Mouse (Mus musculus) forebrain, embryonic 12.5 days (tissue): ENCODE results near the gene Smg6. TPM values are rescaled to one million over a fixed set of nuclear protein-coding genes. Genes with fewer than 3 reads are reported as not detected.
"Not testable (repeated sequence)": the region's sequence is repeated elsewhere in the genome, so short reads cannot be mapped to it uniquely, and the experiment has no call there.

Source experiments
- ATAC-seq: fragments of 200-750 bp; cut with Nextera tagmentation; 2 replicates; pipeline ENCODE4 v1.8.0; 2017; ENCODE audit warnings: moderate TSS enrichment; ENCODE audit not compliant: low FRiP score
- H3K27ac ChIP-seq: fragments of 300-500 bp; sonication (generic); 2 replicates; pipeline ENCODE4 v1.5.1; 2016; ENCODE audit warnings: mild to moderate bottlenecking
- H3K27me3 ChIP-seq: fragments of 300-500 bp; sonication (generic); 2 replicates; pipeline ENCODE4 v1.6.1; 2016; ENCODE audit warnings: mild to moderate bottlenecking
- H3K36me3 ChIP-seq: fragments of 300-500 bp; sonication (generic); replicated peaks from 2 replicates; pipeline ENCODE4 v1.6.1; 2016; ENCODE audit warnings: mild to moderate bottlenecking
- H3K4me1 ChIP-seq: fragments of 300-500 bp; sonication (generic); 2 replicates; pipeline ENCODE4 v1.6.1; 2016
- H3K4me2 ChIP-seq: fragments of 300-500 bp; sonication (generic); 2 replicates; pipeline ENCODE4 v1.6.1; 2016; ENCODE audit warnings: mild to moderate bottlenecking, moderate library complexity
- H3K4me3 ChIP-seq: fragments of 300-500 bp; sonication (generic); replicated peaks from 2 replicates; pipeline ENCODE4 v1.5.1; 2016; ENCODE audit warnings: mild to moderate bottlenecking
- H3K9ac ChIP-seq: fragments of 300-500 bp; sonication (generic); 2 replicates; pipeline ENCODE4 v1.6.1; 2016; ENCODE audit warnings: mild to moderate bottlenecking
- H3K9me3 ChIP-seq: fragments of 300-500 bp; sonication (generic); 2 replicates; pipeline ENCODE4 v1.6.1; 2016
- WGBS: fragments of 180-500 bp; shearing (Covaris S2); methylation state at CpG from one replicate; pipeline ENCODE4 v1.1.7; 2016; 5-methylcytosine and 5-hydroxymethylcytosine counted together
- polyA plus RNA-seq: library from polyadenylated mRNA; unstranded; fragments of >200 nt; fragmentation: Nextera tagmentation; extraction: Ambion mirVana; gene quantifications from 2 replicates; pipeline ENCODE4 v1.2.1, GENCODE M21; 2016

The Smg6 gene
- polyA plus RNA-seq, 1 experiment from 2014 or later = 22.0 TPM

DNA sequence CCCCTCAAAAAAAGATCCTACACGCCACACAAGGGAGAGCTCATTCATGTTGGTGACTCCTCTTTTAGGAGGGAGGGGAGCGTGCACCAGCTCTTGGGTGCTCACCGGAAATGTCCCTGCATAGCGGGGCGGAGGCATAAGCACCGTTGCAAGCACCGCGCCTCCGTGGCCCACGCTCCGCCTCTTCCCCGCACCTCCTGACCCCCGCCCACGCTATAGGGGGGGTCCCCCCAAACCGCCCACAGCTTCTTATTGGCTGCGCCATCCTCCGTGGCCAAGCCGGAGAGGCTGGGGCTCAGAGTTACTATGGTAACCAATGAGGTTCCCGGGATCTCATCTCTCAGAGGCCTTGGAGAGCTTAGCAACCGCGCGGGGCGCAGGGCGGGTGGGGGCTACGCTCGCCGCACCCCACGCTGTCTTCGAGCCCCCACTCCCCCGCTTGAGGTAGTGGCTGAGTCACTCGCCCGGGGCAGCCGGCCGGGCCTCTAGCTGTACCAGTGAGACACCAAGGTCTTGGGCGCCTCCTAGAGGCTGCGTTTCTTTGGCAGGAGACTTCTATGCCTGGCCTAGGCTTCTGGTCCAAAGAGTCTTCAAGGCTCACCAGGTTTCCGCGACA lies 244.6 kb downstream of the Smg6 start:
- no peaks in the 10 kb centered on the region for H3K9me3 ChIP-seq
- H3K4me2 ChIP-seq = peak overlapping the region; percentile 83
- under 1% methylated on average over 38 of the region's 38 CpGs for WGBS
- peaks cover 89% of the 10 kb centered on the region for H3K27me3 ChIP-seq
- ATAC-seq = peak; percentile 51
- no peak overlapping the region for H3K27ac ChIP-seq
- H3K9ac ChIP-seq = peak overlapping the region; percentile 18; the same call in 1 of the 2 replicates
- peaks cover 82% of the 10 kb centered on the region for H3K4me1 ChIP-seq
- peak overlapping the region; percentile 44 for H3K4me3 ChIP-seq
- H3K36me3 ChIP-seq = no peaks in the 10 kb centered on the region

DNA sequence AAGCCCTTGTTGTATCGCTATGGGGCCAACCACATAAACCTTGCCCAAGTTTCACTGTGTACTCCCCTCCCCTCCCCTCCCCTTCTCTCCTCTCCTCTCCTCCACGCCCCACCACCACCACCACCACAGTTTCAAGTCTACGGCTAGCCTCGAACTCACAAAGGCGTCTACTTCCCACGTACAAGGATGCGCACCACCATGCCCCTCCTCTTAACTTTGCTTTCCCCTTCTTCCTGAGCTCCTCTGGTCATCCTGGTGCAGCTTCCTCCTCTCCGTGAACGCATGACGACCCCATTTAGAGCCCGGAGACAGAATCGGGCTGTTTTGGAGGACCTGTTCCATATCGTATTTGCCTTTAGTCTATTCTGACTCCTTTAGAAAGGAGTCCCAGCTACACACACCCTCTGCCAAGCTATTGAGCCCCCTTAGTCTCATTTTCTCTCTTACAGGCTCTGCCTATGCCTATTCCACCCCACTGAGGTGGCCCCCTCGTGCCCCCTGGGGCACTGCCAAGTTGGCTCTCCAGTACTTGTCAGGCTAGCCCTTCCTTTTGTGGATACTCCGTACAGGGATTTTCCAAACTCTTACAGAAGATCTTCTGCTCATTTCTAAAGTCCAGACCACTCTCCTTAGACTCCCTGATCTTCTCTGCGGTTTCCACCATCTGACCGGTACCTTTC lies 245.7 kb downstream of the Smg6 start:
- H3K4me1 ChIP-seq = peaks cover 71% of the 10 kb centered on the region
- no peak for ATAC-seq

DNA sequence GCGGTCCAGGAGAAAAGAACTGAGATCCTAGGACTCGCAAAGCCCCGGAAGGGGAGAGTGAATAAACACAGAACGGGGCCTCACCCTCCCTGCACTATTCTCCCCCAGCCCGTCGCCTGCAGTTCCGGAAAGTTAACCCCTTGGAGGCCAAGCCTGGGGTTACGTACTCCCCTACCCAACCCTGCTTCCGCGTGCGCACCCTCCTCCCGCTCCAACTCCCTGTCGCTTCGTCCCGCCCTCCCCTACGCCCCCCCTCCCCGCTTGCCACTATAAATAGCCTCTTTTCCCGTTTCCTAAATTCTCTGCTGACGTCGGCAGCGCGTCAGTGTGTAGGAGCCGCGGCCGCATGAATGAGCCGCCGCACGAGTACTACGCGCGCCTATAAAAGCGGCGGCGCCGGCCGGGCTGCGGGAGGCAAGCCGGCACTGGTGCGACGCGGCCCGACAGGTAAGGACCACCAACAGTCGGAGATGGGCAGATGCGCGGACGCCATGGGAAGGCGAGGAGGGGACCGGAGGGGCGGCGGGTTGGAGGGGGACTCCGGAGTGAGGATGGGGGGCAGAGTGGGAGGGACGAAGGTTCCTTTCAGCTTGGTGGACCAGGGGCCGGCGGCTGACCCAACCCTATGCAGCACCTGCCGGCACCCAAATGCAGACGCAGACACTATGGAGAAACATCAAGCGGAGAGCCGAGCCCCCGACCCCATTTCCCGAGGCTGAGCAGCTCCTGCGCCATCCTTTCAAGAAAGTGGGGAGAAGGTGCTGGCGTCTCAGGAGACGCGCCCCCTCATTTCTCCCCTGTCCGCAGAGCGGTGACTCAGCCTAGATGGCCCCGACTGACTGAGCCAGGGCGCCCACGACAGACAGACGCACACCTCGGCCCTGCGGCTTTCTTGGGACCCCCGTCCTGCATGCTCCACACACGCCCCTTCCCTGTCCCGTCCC lies 246.8 kb downstream of the Smg6 start:
- Histone ChIP-seq H3K27ac (no peak overlapping the region), H3K4me1 (peaks cover 62% of the 10 kb centered on the region)

More for the DNA sequence above, 245.7 kb downstream of the Smg6 start:
- Histone ChIP-seq H3K9ac (no peak overlapping the region), H3K4me3 (peak overlapping the region; percentile 70; the same call in 1 of the 2 replicates), H3K27me3 (peaks cover 85% of the 10 kb centered on the region), H3K4me2 (peak overlapping the region; percentile 72), H3K27ac (no peak overlapping the region), H3K36me3 (peaks cover 4% of the 10 kb centered on the region; the same call in 1 of the 2 replicates), H3K9me3 (no peaks in the 10 kb centered on the region)
- WGBS = 6% methylated on average over 17 of the region's 17 CpGs

DNA sequence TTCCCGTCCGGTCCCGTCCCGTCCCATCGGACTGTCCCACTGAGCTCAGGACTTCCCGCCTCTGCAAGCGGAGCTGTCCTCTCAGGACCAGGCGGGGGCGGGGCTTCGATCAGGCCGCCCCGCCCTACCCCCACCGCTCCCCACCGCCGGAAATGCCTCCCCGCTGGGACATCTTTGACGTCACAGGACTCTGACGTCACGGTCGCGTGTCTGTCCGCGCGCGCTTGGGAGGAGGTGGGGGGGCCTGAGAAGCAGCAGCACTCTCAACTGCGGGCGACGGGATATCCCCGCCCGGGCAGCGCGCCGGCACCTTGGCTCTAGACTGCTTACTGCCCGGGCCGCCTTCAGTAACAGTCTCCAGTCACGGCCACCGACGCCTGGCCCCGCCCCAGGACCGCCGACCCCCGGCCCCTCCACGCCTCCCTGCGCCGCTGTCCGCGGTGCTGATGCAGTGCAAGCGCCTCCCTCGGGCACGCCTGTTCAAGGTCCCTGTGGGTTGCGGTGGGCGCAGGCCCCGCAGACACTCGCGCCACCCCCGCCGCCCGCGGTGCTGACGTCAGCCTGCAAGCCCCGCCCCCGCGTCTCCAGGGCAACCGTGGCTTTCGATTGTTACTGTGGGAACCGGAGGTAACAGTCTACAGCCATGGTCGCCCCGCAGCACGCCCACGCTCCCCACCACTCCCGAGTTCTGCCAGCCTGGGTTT lies 247.6 kb downstream of the Smg6 start:
- under 1% methylated on average over 70 of the region's 71 CpGs for WGBS
- Histone ChIP-seq H3K27me3 (peaks cover 66% of the 10 kb centered on the region), H3K36me3 (peaks cover 13% of the 10 kb centered on the region; the same call in 1 of the 2 replicates), H3K4me1 (peaks cover 62% of the 10 kb centered on the region), H3K9me3 (no peaks in the 10 kb centered on the region), H3K4me2 (peak overlapping the region; percentile 72), H3K9ac (peak overlapping the region; percentile 56), H3K4me3 (peak overlapping the region; percentile 70), H3K27ac (peak overlapping the region; percentile 73)
- peak; percentile 71 for ATAC-seq

More for the DNA sequence above, 246.8 kb downstream of the Smg6 start:
- Histone ChIP-seq H3K9me3 (no peaks in the 10 kb centered on the region), H3K4me3 (peak overlapping the region; percentile 70), H3K36me3 (peaks cover 9% of the 10 kb centered on the region; the same call in 1 of the 2 replicates), H3K4me2 (peak overlapping the region; percentile 72), H3K27me3 (peaks cover 74% of the 10 kb centered on the region), H3K9ac (peak overlapping the region; percentile 40)
- ATAC-seq = no peak
- WGBS = under 1% methylated on average over 75 of the region's 75 CpGs

DNA sequence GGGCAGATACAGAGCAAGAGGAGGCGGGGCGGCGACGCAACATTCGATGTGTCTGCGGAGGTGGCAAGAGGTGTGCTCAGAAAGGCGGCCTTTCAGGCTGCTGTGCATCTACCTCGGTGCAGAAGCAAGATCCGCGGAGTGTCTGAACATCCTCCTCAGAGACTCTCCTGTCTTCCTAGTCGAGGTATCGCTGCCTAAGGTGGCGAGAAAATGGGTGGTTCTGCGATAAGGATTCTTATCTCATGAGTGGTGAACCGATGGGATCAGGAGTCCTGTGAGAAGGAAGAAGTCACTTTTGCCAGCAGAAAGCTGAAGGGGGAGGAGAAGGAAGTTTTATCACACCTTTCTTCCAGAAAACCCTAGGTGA lies 248.2 kb downstream of the Smg6 start:
- WGBS = 2% methylated on average over 15 of the region's 15 CpGs
- Histone ChIP-seq H3K4me3 (peak overlapping the region; percentile 70), H3K27me3 (peaks cover 61% of the 10 kb centered on the region), H3K36me3 (peaks cover 13% of the 10 kb centered on the region; the same call in 1 of the 2 replicates), H3K27ac (no peak overlapping the region), H3K4me1 (peaks cover 57% of the 10 kb centered on the region), H3K4me2 (peak overlapping the region; percentile 72), H3K9me3 (no peaks in the 10 kb centered on the region), H3K9ac (peak overlapping the region; percentile 56)
- ATAC-seq = no peak

DNA sequence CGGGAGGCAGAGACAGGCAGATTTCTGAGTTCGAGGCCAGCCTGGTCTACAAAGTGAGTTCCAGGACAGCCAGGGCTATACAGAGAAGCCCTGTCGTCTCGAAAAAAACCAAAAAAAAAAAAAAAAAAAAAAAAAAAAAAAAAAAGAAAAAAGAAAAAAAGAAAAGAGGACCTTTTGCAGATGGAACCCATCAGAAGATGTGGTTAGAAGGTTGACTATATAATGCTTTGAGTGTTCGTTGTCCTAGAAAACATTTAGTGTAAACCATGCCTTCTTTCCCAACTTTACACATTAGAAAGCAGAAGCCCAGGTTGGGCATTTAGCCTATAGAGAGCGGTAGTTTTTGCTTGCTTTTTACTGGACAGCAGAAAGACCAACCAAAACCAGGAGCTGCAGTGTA lies 249.0 kb downstream of the Smg6 start:
- H3K27ac ChIP-seq, H3K4me3 ChIP-seq, H3K4me2 ChIP-seq, H3K9me3 ChIP-seq, ATAC-seq, H3K9ac ChIP-seq: not testable (repeated sequence)
- Histone ChIP-seq H3K27me3 (peaks cover 53% of the 10 kb centered on the region), H3K4me1 (peaks cover 56% of the 10 kb centered on the region), H3K36me3 (peaks cover 13% of the 10 kb centered on the region; the same call in 1 of the 2 replicates)
- 81% methylated on average over 6 of the region's 6 CpGs for WGBS

DNA sequence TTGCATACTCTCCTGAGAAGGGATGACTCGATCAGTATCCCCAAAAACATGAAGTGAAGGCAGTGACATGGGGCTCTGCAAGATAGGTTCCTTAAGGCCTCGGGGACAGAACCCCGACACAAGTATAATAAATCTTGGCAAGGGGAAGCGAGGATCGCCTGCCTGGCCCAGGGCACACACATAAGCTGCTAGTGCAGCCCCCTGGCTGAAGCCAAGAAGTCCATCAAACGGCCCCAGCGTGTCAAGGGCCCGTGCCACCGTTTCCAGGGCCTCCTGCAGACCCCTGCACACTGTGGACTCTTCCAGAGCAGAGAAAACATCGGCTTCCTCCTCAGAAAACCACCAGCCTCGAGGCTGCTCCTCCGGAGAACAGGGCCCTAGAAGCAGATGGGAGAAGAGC lies 252.4 kb downstream of the Smg6 start:
- Histone ChIP-seq H3K4me3 (peak overlapping the region; percentile 65), H3K9me3 (no peaks in the 10 kb centered on the region), H3K27me3 (peaks cover 18% of the 10 kb centered on the region), H3K27ac (peak overlapping the region; percentile 85; the same call in 1 of the 2 replicates), H3K4me2 (peak overlapping the region; percentile 75), H3K36me3 (peaks cover 32% of the 10 kb centered on the region; the same call in 1 of the 2 replicates), H3K4me1 (peaks cover 28% of the 10 kb centered on the region), H3K9ac (peak overlapping the region; percentile 82)
- 61% methylated on average over 12 of the region's 12 CpGs for WGBS
- ATAC-seq = no peak

DNA sequence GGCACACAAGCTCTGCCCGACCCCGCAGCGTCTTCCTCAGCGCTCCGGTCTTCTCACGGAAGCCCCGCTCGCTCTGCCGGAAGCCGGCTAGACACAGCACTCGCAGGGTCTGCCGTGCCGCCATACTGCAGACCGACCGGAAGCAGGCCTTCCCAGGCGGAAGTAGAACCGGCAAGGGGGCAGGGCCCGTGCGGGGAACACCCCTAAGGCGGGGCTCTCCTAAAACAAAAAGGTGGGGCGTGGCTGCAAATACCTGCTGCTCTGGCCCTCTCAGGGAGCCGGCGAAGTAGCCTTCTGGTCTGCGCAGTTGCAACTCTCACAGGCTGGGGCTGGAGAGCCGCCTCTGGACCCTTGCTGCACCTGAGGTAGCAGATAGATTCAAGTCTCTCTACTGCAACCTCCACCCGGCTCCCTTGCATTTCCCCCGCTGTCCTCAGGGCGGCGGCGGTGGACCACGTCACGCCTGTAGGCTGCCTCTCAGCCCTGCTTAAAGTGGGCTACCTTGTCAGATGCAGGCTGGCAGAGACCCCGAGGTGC lies 253.1 kb downstream of the Smg6 start, which contains the start of gene Ovca2:
Ovca2 (minus strand) TSS at position 164 of the 537 bp plus-strand sequence.
- Histone ChIP-seq H3K4me2 (peak within 1 kb of the TSS; percentile 75), H3K36me3 (peaks cover 38% of the 10 kb centered on the region; the same call in 1 of the 2 replicates), H3K9ac (peak within 1 kb of the TSS; percentile 82), H3K27ac (peak within 1 kb of the TSS; percentile 85), H3K4me3 (peak within 1 kb of the TSS; percentile 65), H3K4me1 (peaks cover 22% of the 10 kb centered on the region), H3K27me3 (peaks cover 13% of the 10 kb centered on the region), H3K9me3 (no peaks in the 10 kb centered on the region)
- peak; percentile 95 for ATAC-seq
- WGBS = 1% methylated on average over 33 of the region's 33 CpGs

DNA sequence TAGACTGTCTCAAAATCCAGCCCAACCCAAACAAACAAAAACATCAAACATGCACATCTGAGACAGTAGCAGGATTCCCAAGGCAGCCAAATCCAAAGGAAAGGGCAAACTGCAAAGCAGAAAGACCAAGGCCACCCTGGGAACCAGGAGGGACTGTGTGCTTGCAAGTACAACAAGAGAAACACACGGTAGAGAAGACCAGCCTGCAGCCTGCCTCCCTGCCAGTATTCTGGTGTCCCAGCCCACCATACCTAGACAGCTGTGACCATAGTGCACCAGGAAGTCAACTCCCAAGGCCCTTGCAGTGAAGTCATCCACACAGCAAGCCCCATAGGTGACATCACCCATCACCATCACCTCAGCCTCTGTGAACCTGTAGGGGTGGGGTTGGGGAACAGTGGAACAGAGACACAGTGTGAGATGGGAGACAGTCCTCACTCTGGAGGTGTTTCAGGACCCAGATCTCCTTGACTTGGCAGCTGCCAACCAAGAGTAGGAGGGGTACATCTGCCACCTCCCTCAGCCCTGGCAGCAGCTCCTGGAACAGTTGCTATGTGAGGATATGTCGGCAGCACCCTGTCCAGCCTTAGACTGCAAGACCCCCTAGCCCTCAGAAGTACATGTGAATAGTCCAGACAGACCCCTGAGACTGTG lies 258.4 kb downstream of the Smg6 start:
- Histone ChIP-seq H3K9ac (no peak overlapping the region), H3K36me3 (peaks cover 33% of the 10 kb centered on the region)
- 89% methylated on average over 2 of the region's 2 CpGs for WGBS

DNA sequence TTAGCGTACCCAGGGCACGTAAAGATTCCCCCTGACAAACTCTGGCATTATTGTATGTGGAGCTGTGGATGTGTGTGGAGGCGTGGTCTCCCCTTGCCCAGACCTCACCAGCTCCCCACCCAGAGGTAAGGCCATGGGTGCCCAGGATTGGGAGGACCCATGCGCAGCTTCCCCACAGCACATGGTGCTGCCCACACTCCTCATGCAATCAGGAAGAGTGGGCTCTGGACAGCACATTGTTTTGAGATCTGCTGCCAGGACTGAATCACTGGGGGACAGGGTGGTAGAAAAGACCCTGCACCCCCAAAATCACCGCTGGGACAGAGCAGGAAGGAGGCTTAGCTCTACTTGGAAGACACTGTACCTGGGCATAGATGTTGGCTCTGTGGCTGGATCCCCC lies 258.9 kb downstream of the Smg6 start:
- Histone ChIP-seq H3K4me2 (no peak overlapping the region), H3K4me1 (peaks cover 14% of the 10 kb centered on the region), H3K36me3 (peaks cover 33% of the 10 kb centered on the region), H3K9ac (no peak overlapping the region), H3K27me3 (no peaks in the 10 kb centered on the region), H3K9me3 (no peaks in the 10 kb centered on the region), H3K4me3 (no peak overlapping the region), H3K27ac (no peak overlapping the region)
- 91% methylated on average over 5 of the region's 5 CpGs for WGBS
- ATAC-seq = no peak

More for the DNA sequence above, 258.4 kb downstream of the Smg6 start:
- H3K27me3 ChIP-seq = no peaks in the 10 kb centered on the region
- H3K4me3 ChIP-seq = no peak overlapping the region
- H3K27ac ChIP-seq = no peak overlapping the region
- H3K4me1 ChIP-seq = peaks cover 14% of the 10 kb centered on the region
- no peak for ATAC-seq
- H3K9me3 ChIP-seq = no peaks in the 10 kb centered on the region
- H3K4me2 ChIP-seq = no peak overlapping the region

DNA sequence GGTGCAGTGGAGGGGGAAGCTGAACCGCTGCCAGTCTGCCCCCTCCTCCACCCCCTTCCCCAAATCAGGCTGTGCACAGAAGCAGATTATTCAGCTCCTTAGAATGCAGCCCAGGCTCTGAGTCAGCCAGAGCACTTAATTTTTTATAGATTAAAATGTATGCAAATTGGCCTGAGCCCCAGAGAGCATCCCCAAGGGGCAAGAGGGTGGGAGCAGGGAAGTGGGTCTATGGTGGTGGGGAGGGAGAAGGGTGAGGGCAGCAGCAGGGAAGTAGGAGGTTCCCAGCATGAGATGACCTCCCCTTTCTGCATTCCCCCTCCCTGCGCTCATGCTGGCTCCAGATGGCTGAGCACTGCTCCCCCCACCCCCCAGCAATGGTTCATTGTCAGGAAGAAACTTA lies 259.4 kb downstream of the Smg6 start:
- no peak overlapping the region for H3K27ac ChIP-seq
- no peak overlapping the region for H3K9ac ChIP-seq
- 62% methylated on average over 2 of the region's 2 CpGs for WGBS
- H3K4me1 ChIP-seq = peaks cover 17% of the 10 kb centered on the region
- ATAC-seq = no peak
- H3K4me2 ChIP-seq = no peak overlapping the region
- no peaks in the 10 kb centered on the region for H3K9me3 ChIP-seq
- H3K27me3 ChIP-seq = no peaks in the 10 kb centered on the region
- no peak overlapping the region for H3K4me3 ChIP-seq
- H3K36me3 ChIP-seq = peaks cover 33% of the 10 kb centered on the region
